Mouse (Mus musculus) MEL-GATA-1-ER (cell line): ENCODE measurements around the gene Gipc3.

ENCODE experiments used
- DNase-seq: peaks from one replicate; pipeline ENCODE4 v3.0.0-alpha.2; 2012; ENCODE audit warnings: low read depth; ENCODE audit errors: extremely low read depth

Gipc3 gene

DNA sequence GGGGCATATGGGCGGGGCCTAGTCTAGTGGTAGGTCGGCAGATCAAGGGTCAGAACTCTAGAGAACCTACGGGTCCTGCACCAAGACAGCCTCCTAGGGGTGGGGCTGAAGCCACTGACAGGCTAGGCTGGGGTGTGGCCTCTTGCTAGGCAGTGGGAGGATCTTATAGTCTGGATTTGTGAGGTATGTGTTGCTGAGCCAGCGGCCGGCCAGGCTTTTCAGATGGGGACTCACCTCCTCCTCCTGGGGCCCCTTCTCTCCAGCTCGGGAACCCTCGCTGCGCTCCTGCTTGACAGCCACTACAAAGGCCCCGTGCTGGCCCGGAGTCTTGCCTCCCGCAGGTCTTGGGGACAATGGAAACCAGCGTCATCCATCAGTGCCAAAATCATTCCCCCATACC, 6.1 kb upstream of the Gipc3 start:
- no peak for DNase-seq

DNA sequence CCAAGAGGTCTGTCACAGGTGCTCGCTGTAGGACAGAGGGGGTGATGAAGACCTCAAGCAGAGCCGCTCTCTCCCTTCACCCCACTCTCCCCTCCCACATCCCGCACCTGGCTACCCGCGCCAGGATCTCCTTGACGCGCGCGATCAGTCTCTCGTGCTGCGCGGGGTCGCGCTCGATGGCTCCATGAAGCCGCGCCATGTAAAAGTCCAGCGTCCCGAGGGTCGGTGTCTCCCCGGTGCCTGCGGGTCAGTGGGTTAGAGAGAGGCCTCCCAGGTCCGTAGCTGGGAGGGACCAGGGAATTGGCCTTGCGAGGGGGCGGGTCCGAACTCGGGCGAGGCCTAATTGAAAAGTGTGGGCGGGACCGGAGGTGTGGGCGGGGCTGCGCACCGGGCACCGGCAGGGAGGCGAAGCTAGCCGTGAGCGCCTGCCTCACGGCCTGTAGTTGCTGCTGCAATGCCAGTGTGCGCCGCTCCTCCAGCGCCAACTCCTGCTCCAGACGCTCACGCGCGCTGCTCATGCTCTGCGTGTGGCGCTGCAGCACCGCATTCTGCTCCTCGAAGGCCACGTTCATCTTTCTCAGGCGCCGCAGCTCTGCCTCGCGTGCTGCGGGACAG, 3.5 kb upstream of the Gipc3 start:
- DNase-seq: no peak

DNA sequence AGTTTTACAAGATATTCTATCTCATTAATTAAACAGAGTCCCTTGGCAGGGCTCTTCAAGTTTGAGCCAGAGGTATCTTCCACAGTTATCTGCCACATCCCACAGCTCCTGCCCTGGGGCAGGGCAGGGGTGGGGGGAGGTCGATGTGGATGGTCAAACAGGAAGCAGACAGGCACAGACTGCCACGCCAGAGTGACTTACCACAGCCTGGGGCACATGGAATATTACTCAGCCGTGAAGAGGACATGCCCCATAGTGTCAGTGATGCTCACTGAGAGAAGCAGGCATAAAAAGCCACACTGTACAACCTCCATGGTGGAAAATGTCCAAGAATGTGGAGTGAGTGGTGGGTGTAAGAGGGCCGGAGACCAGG, 2.1 kb upstream of the Gipc3 start:
- DNase-seq: no peak

DNA sequence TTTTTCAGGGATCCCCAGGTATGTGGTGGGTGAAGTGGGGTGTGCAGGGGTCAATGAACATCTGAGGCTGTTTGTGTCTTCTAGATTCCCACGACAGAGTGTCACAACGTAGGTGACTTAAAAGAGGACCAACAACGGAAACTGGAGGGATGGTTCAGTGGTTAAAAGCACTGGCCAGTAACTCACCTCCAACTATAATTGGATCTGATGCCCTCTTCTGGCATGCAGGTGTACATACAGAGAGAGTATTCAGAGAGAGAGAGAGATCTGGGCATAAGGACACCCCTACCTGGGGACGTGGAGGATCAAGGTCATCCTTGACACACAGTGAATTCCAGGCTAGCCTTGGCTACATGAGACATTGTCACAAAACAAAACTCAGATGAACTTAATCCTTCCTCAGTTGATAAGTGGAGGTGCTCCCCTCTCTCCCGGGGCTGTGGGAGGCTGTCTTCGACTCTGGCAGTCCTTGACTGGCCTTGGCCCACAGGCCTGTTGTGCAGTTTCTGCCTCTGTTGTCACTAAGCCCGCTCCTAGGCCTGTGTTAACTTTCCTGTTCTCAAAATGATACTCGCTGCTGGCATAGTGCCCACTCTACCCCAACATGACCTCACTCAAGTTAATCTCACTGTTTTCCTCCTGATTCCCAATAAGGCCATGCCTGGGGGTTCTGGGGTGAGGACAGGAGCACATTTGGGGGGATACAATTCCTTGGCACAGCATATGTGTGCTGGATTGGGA, 1.5 kb upstream of the Gipc3 start:
- no peak for DNase-seq

DNA sequence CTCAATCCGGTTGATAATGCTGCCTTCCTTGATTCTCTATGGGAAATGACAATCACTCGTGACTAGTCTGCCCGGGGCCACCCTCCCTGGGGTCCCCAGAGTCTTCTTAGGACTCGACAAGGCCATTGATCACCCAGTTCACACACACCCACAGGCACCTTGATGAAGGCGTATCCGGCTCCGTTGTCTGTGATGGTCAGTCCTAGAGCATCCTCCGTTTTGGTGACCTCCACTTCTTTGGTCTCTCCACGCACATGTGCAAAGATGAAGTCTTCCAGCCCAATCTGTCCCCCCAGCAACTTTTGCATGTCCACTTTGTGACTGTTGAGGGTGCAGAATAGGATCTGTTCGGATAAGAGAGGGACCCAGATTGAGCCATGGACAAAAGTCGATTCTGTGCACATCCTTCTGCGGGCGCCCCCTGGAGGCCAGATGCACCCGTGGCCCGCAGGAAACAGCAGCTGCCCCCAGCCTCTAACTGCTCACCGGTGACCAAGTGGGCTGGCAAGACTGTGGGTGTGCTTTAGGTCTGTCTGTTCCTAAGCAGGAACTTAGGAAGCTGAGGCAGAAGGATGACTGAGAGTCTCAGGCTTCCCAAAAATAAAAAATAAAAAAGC, 1.6 kb downstream of the Gipc3 start:
- DNase-seq: no peak

DNA sequence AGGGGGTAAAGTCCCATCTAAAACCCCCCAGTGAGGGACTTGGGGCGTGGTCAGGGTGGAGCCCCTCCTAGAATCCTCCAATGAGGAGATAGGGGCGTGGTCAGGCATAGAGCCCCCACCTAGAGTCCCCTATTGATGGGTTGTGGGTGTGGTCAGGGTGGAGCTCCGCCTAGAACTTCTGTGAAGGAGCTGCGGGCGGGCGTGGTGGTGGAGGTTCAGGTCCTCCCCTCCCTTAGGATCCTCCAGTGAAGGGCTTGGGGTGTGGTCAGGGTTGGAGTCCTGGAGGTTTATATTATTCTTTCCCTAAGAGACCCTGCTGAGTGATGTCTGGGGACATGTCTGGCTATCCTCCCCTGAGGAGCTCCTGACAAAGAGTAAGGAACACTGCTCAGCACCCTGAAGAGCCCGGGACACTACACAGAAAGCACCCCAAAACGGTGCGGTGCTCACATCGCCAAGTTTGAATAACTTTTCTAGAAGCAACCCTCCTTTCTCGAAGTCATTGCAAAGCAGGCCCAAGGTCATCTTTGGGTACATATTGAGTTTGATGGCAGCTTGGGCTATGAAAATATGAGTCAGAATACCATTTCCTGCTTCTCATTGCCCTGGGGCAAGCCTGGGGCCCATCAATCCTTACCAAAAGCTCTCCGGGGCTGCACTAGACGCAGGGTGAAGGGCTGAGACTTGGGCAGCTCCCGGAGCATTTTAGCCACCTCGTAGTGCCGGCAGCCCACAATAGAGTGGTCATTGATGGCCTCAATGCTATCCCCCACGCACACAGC, 2.3 kb downstream of the Gipc3 start:
- no peak for DNase-seq

DNA sequence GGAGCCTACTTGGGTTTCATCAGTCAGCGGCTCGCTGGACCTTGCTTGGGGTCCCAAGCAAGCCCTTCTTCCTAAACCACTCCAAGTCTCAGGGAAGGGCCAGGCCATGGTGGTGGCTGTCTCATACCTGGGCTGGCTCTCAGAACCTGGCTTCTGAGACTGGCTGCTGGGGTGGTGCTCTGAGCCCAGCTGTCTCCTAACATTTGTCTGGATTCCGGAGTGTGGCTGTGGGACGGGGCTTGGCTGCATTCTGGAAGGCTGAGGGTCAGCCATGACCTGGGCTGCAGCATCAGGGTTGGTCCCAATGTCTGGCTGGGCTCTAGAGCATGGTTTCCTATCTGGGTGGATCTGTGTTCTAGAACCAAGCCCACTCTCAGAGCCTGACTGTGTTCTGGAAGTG, 6.5 kb downstream of the Gipc3 start:
- DNase-seq: no peak

DNA sequence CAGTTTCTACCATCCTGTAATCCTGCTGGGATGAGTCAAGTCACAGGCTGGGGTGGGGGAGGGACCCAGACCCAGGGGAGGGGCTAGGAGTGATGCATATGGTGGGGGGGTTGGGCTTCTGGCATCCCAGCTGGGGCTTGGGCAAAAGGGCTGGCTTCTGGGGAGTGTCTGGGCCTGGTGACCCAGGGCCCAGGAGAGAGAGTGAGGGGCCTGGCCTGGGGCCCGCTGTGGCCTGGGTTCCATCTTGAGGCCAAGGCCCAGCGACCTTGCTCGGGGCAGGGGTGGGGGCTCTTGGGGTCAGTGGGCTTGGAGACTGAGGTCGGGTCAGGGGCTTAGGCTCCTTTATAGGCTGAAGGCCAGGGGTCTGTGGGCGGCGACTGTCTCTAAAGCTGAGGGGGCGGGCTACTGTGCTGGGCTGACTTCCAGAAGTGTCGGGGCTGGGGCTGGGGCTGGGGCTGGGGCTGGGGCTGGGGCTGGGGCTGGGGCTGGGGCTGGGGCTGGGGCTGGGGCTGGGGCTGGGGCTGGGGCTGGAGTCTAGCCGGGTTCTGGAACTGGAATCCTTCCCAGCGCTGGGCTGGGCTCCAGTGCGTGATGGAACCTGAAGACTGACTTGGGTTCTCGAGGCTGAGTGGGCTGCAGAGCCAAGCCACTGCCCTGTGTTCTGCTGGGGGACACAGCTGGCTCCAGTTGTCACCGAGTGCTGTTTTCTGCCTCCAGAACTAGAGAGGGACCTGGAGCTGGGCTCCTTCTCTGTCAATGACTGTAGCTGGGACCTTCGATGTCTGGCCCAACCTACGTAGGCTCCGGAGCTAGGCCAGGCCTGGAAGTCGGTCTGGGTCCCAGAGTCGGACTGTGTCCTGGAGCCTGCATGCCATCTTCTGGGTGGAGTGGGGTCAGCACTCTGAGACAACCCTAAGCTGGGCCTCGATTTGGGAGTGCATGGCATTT, 7.4 kb downstream of the Gipc3 start:
- no peak for DNase-seq

DNA sequence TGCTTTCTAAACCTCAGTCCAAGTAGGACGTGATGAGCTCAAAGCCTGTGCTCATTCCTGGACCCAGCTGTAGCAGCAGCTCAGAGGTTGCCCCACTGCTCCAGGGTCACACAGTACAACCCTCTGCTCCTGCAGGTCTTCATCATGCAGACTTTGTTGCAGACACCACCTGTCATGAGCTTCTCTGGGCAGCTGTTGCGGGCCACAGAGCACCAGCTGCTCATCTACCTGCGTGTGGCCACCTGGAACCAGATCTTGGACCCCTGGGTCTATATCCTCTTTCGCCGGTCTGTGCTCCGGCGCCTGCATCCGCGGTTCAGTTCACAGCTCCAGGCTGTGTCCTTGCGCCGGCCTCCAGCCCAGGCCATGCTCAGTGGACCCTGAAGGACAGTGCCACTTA, 8.7 kb downstream of the Gipc3 start:
- no peak for DNase-seq

DNA sequence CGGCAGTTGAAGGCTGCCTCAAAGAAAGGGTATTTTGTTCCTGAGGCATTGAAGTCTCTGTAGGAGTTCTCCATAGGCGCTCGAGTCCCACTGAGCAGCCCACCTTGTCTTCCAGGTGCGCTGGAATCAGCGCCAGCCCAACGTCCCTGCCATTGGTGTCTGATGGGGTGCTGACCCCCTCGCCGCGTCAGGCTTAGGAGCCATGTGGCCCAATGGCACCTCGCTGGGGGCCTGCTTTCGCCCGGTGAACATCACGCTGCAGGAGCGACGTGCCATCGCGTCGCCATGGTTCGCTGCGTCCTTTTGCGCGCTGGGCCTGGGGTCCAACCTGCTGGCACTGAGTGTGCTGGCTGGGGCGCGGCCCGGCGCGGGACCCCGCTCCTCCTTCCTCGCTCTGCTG, 10.8 kb downstream of the Gipc3 start:
- DNase-seq: no peak

DNA sequence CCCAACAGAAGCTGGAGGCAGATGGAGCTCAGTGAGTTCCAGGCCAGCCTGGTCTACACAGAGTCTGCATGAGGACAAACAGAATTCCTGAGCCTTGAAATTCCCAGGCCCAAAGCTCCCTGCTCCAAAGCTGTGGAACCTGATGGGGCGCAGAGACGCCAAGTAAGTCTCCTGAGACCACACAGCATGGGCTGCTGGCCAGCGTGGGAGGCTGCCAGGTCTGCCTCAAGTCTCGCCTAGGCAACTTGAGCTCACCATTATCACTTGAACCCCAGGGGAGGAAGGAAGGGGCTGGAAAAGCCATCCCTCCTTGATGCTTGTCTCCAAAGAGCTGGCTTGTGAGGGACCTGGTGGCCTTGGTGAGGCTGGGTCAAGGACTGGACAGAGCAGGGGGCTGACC, 13.1 kb downstream of the Gipc3 start:
- DNase-seq: no peak

DNA sequence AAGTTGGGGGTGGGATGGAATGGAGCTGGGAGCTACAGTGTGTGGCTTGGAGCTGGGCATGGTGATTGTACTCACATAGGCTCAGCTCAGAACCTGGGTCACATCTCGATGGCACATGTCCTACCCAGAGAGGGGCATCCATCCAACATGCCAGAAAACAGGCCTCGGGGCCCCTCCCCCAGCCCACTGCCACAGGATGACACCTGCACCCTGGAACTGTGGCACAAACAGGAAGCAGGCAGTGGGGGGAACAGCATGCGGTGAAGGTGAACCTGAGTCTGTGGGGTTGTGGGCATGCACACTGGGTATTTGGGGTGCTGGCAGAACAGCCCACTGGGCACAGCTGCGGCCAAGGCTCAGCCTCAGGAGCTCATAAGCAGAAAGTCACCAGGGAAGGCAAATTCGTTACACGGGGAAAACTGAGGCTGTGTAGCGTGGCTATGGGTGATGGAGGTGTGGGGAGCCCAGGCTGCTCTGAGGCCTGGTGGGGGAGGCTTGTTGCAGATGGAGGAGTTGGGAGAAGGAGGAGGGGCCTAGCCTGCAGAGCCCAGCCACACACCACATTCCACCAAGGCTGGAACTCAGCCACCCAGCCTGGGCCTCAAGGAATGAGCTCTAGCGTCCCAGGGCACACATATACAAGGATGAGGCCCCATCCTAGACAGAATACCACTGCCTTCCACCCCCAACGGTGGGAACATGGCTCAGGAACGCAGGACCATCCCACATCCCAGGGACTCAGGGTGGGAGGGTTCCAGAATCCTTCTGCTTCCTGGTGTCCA, 13.7 kb downstream of the Gipc3 start:
- DNase-seq: no peak

DNA sequence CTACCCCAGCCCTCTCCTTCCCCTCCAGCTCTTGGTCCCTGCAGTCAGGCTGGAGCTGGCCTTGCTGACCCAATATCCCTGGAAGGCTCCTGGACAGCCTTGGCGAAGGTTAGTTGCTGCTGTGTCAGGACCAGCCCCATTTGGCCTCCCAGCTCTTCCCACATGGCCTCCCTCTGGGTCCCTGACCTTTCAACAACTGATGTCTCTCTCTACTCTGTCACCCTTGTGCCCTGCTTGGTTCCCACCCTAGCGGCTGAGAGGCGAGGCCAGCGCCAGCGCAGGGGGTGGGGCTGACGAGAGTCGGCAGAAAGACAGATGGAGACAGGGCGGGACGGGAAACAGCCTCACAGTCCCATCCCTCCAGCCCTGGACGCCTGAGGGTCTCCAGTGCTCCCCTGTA, 14.7 kb downstream of the Gipc3 start, which contains the start of gene Tbxa2r:
TSS of gene Tbxa2r (plus strand) at position 346 of the 400 bp plus-strand sequence.
- no peak for DNase-seq

DNA sequence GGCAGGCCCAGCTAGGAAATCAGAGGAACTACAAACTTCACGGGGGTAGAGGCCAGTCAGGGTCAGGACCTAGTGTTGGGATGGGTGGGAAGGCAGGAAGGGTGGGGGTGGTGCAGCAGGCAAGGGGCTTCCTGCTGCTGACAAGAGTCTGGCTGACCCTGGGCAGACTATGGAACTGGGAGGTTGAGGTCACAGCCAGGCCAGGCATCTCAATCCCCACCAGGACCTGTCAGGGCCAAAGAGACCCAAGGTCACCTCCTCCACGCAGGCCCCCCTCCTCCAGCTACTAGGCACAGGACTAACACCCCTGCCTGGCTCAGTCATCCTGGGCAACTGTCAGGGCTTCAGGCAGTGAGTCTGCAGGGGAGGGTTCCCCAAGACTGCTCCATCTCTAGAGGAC, 15.1 kb downstream of the Gipc3 start:
- no peak for DNase-seq

DNA sequence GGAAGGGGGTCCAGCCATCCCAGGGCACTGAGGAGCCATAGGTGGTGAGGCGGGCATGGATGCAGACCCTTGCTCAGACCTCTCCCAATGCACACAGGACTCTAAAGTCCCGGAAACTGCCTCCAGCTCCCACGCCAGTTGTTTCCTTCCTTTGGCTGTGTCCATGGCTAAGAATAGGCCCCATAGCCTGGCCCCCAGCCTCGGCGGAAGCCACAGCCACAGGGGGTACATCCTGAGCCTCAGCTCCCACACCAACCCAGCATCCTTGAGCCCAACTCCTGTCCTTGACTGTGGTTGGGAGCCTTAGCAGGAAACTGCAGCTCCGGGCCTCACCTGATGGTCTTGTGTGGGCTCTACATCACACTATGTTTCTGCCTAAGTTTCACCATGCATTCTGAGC, 16.2 kb downstream of the Gipc3 start:
- no peak for DNase-seq

DNA sequence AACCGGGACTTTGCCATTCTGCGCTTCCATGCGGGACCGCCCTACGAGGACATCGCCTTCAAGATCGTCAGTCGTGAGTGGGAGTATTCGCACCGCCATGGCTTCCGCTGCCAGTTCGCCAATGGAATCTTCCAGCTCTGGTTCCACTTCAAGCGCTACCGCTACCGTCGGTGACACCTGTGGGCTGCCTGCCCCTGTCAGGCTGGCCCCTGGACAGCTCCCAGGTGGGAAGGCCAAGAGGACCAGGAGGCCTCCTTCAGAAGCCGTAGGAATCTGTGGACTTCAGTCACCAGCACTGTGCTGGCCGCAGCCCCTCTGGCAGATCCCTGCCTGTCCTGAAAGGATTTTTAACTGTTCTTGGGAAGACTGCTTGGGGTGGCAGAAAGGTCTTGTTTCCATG, 17.3 kb downstream of the Gipc3 start:
- no peak for DNase-seq

DNA sequence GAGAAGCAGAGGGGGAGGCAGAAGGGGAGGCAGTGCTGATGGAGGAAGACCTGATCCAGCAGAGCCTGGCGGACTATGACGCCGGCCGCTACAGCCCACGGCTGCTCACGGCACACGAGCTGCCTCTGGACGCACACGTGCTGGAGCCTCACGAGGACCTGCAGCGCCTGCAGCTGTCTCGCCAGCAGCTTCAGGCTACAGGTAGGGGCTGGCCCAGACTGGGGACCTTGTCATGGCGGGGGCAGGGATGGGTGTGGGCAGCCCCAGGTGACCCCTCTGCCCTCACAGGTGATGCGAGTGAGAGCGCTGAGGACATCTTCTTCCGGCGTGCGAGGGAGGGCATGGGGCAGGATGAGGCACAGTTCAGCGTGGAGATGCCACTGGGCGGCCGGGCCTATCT, 17.9 kb downstream of the Gipc3 start:
- DNase-seq: no peak

DNA sequence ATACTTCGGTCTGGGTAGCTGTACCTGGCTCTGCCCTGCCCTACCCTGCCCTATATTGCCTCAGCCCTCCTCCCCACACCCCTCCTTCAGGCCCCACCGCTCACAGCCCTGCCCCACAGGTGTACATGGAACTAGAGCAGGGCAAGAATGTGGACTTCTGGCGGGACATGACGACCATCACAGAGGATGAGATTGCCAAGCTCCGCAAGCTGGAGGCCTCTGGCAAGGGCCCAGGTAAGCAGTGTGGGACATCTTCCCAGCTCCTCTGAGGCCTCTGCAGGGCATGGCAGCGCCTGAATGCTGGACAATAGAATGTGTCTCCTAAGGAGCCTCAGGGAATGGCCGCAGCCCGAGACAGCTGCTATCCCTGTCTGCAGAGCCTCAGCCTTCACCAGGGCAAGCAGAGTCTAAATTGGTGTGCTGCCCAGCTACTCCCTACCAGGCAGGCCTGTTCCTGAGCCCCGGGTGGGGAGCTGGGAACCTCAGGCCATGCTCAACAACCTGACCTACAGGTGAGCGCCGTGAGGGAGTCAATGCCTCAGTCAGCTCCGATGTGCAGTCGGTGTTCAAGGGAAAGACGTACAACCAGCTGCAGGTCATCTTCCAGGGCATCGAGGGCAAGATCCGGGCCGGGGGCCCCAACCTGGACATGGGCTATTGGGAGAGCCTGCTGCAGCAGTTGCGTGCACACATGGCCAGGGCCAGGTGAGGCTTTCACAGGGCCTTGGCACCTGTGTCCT, 19.1 kb downstream of the Gipc3 start:
- DNase-seq: no peak

DNA sequence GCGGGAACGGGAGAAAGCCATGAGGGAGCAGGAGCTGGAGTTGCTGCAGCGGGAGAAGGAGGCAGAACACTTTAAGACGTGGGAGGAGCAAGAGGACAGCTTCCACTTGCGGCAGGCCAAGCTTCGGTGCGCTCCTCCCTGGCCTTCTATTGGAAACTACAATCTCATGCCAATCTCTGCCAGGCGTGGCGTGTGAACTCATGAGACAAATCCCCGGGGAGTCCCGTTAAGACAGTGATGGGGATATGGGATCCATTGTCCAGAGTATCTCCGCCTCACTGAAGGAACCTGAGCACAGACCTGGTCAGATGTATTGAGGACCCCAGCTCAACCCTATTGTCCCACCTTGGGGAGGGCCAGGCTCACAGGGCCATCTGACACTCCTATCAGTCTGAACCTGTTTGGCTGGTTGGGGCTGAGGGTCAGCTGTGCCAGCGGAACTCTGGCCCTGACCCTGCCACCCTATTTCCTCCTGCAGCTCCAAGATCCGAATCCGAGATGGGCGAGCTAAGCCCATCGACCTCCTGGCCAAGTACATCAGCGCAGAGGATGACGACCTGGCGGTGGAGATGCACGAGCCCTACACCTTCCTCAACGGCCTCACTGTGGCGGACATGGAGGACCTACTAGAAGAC, 19.8 kb downstream of the Gipc3 start:
- no peak for DNase-seq
